Mouse (Mus musculus) limb, embryonic 14.5 days (tissue): ENCODE measurements around the gene Ppm1m. TPM values are rescaled to one million over a fixed set of nuclear protein-coding genes. Genes with fewer than 3 reads are reported as not detected.

Source experiments
- ATAC-seq: fragments of 200-750 bp; cut with Nextera tagmentation; 2 replicates; pipeline ENCODE4 v1.8.0; 2017; ENCODE audit warnings: low read depth, moderate number of reproducible peaks, moderate TSS enrichment; ENCODE audit not compliant: low FRiP score
- DNase-seq: peaks from one replicate; pipeline ENCODE4 v3.0.0-alpha.2; 2015; ENCODE audit warnings: low spot score
- H3K27ac ChIP-seq: fragments of 300-500 bp; sonication (generic); replicated peaks from 2 replicates; pipeline ENCODE4 v1.5.1; 2014; ENCODE audit warnings: low read depth, mild to moderate bottlenecking, low read length, moderate library complexity, mixed read lengths
- H3K27me3 ChIP-seq: fragments of 300-500 bp; sonication (generic); 2 replicates; pipeline ENCODE4 v1.6.1; 2014; ENCODE audit warnings: low read length, mixed read lengths; ENCODE audit not compliant: control insufficient read depth, insufficient read depth
- H3K36me3 ChIP-seq: fragments of 300-500 bp; sonication (generic); 2 replicates; pipeline ENCODE4 v1.6.1; 2014; ENCODE audit warnings: mild to moderate bottlenecking, low read length, moderate library complexity, mixed read lengths; ENCODE audit not compliant: control insufficient read depth, insufficient read depth
- H3K4me1 ChIP-seq: fragments of 300-500 bp; sonication (generic); 2 replicates; pipeline ENCODE4 v1.6.1; 2014; ENCODE audit warnings: antibody characterized with exemption, low read length, mixed read lengths; ENCODE audit not compliant: control insufficient read depth, insufficient read depth
- H3K4me2 ChIP-seq: fragments of 300-500 bp; sonication (generic); replicated peaks from 2 replicates; pipeline ENCODE4 v1.6.1; 2014; ENCODE audit warnings: low read depth, mild to moderate bottlenecking, low read length, moderate library complexity; ENCODE audit not compliant: severe bottlenecking
- H3K4me3 ChIP-seq: fragments of 300-500 bp; sonication (generic); replicated peaks from 2 replicates; pipeline ENCODE4 v1.5.1; 2014; ENCODE audit warnings: low read length
- H3K9ac ChIP-seq: fragments of 300-500 bp; sonication (generic); 2 replicates; pipeline ENCODE4 v1.6.1; 2014; ENCODE audit warnings: mild to moderate bottlenecking, low read depth, low read length, moderate library complexity; ENCODE audit not compliant: severe bottlenecking
- H3K9me3 ChIP-seq: fragments of 300-500 bp; sonication (generic); 2 replicates; pipeline ENCODE4 v1.6.1; 2016; ENCODE audit warnings: low read length; ENCODE audit not compliant: control insufficient read depth
- POLR2A ChIP-seq: fragments of 200-500 bp; IDR thresholded peaks from 2 replicates; pipeline ENCODE4 v1.8.0; 2012; ENCODE audit warnings: inconsistent platforms, mild to moderate bottlenecking, moderate library complexity, borderline replicate concordance; ENCODE audit not compliant: insufficient read depth, insufficient read length; ENCODE audit errors: extremely low read depth
- WGBS: fragments of 180-500 bp; shearing (Covaris S2); extraction: QIAGEN DNeasy Blood & Tissue Kit; methylation state at CpG from one replicate; pipeline ENCODE4 v1.1.7; 2014; 5-methylcytosine and 5-hydroxymethylcytosine counted together
- polyA plus RNA-seq, 2 experiments: library from polyadenylated mRNA; depleted of rRNA in 1 of 2; stranded (reverse) in 1 of 2; unstranded in 1 of 2; fragments of >200 nt; fragmentation: Nextera tagmentation in 1 of 2; extraction: Ambion mirVana in 1 of 2; gene quantifications; 2 replicates each; pipeline versions ENCODE4 v1.2.1 to v1.2.3; 2012 to 2014

Gene Ppm1m
- polyA plus RNA-seq, 2 experiments: 39.2 to 87.0 TPM

- Histone ChIP-seq H3K4me2 (no peak overlapping the region), H3K27ac (no peak overlapping the region), H3K4me1 (peaks cover 5% of the 10 kb centered on the region; the same call in 1 of the 2 replicates), H3K4me3 (no peak overlapping the region), H3K9ac (no peak overlapping the region), H3K9me3 (no peaks in the 10 kb centered on the region), H3K36me3 (no peaks in the 10 kb centered on the region), H3K27me3 (no peaks in the 10 kb centered on the region)
- ATAC-seq: no peak
- no peak for DNase-seq
- TF ChIP-seq POLR2A: no peak
- WGBS: 84% methylated on average over 2 of the region's 2 CpGs
These were observed 32.8 kb downstream of the Ppm1m start for GRCm38 (mm10) chr9:106166709-106167108.

- no peak for ATAC-seq
- peak overlapping the region; percentile 56 for H3K9ac ChIP-seq
- no peaks in the 10 kb centered on the region for H3K9me3 ChIP-seq
- DNase-seq: no peak
- H3K27ac ChIP-seq: peak overlapping the region; percentile 86
- H3K4me1 ChIP-seq: no peaks in the 10 kb centered on the region
- no peak for TF ChIP-seq POLR2A
- peak overlapping the region; percentile 63 for H3K4me2 ChIP-seq
- WGBS: 34% methylated on average over 5 of the region's 5 CpGs
- H3K4me3 ChIP-seq: peak overlapping the region; percentile 47
- no peaks in the 10 kb centered on the region for H3K27me3 ChIP-seq
- H3K36me3 ChIP-seq: no peaks in the 10 kb centered on the region
These were observed 39.1 kb downstream of the Ppm1m start for GRCm38 (mm10) chr9:106160426-106160825.

GRCm38 (mm10) chr9:106159784-106160301 lies 39.7 kb downstream of the Ppm1m start:
- WGBS: 2% methylated on average over 24 of the region's 24 CpGs
- Histone ChIP-seq H3K4me2 (peak overlapping the region; percentile 63), H3K27ac (peak overlapping the region; percentile 86), H3K4me3 (peak overlapping the region; percentile 47), H3K9me3 (no peaks in the 10 kb centered on the region), H3K4me1 (no peaks in the 10 kb centered on the region), H3K36me3 (no peaks in the 10 kb centered on the region), H3K9ac (peak overlapping the region; percentile 56), H3K27me3 (no peaks in the 10 kb centered on the region)
- TF ChIP-seq POLR2A: no peak
- ATAC-seq (peak; percentile 91), DNase-seq (peak; percentile 92)

GRCm38 (mm10) chr9:106159237-106159636 lies 40.3 kb downstream of the Ppm1m start:
- no peak for TF ChIP-seq POLR2A
- no peaks in the 10 kb centered on the region for H3K27me3 ChIP-seq
- no peaks in the 10 kb centered on the region for H3K4me1 ChIP-seq
- H3K36me3 ChIP-seq: no peaks in the 10 kb centered on the region
- H3K9me3 ChIP-seq: no peaks in the 10 kb centered on the region
- 83% methylated on average over 9 of the region's 9 CpGs for WGBS
- DNase-seq: no peak
- no peak overlapping the region for H3K9ac ChIP-seq
- peak overlapping the region; percentile 63 for H3K4me2 ChIP-seq
- no peak for ATAC-seq
- H3K4me3 ChIP-seq: peak overlapping the region; percentile 47
- no peak overlapping the region for H3K27ac ChIP-seq

GRCm38 (mm10) chr9:106158037-106158491 lies 41.5 kb downstream of the Ppm1m start, which contains the start of gene Glyctk:
TSS of gene Glyctk (minus strand) at chr9:106158138.
- no peaks in the 10 kb centered on the region for H3K27me3 ChIP-seq
- H3K4me3 ChIP-seq: no peak within 1 kb of the TSS
- DNase-seq (no peak), ATAC-seq (no peak)
- no peak within 1 kb of the TSS for H3K4me2 ChIP-seq
- no peak for TF ChIP-seq POLR2A
- no peaks in the 10 kb centered on the region for H3K4me1 ChIP-seq
- 87% methylated on average over 6 of the region's 6 CpGs for WGBS
- H3K27ac ChIP-seq: no peak within 1 kb of the TSS
- no peak within 1 kb of the TSS for H3K9ac ChIP-seq
- H3K36me3 ChIP-seq: no peaks in the 10 kb centered on the region
- H3K9me3 ChIP-seq: no peaks in the 10 kb centered on the region

- no peaks in the 10 kb centered on the region for H3K27me3 ChIP-seq
These were observed 42.0 kb downstream of the Ppm1m start for GRCm38 (mm10) chr9:106157623-106157925.

More at GRCm38 (mm10) chr9:106157623-106157925, 42.0 kb downstream of the Ppm1m start:
- no peak for TF ChIP-seq POLR2A
- H3K4me1 ChIP-seq: no peaks in the 10 kb centered on the region
- no peak overlapping the region for H3K4me2 ChIP-seq
- ATAC-seq (no peak), DNase-seq (no peak)
- no peak overlapping the region for H3K9ac ChIP-seq
- no peak overlapping the region for H3K27ac ChIP-seq
- no peak overlapping the region for H3K4me3 ChIP-seq
- H3K36me3 ChIP-seq: no peaks in the 10 kb centered on the region
- no peaks in the 10 kb centered on the region for H3K9me3 ChIP-seq
- WGBS: 88% methylated on average over 10 of the region's 10 CpGs
